Mouse (Mus musculus): Measurements from ENCODE around the gene Nxnl1. TPM values are rescaled to one million over a fixed set of nuclear protein-coding genes. Genes with fewer than 3 reads are reported as not detected.
"Not testable (repeated sequence)": the region's sequence is repeated elsewhere in the genome, so short reads cannot be mapped to it uniquely, and the experiment has no call there.

Nxnl1 gene
- total RNA-seq, 2 experiments from 2014 or later: 0.10 TPM

GRCm38 (mm10) chr8:71558958-71559690 lies 7.3 kb downstream of the Nxnl1 start:
- DNase-seq: no peak
- intact Hi-C loops (cut with DNase I): loop anchor here (2.0 kb wide), 1 partner anchor 74 kb away; no protein-coding TSS in a partner anchor

- no peak for DNase-seq
These were observed 8.1 kb downstream of the Nxnl1 start, which contains the start of gene Tmem221 for GRCm38 (mm10) chr8:71558071-71558957. TSS of gene Tmem221 (minus strand) at chr8:71558871.

GRCm38 (mm10) chr8:71554644-71555043 lies 11.8 kb downstream of the Nxnl1 start:
- DNase-seq: no peak
- intact Hi-C loops (cut with DNase I): no loop called here

More at GRCm38 (mm10) chr8:71558071-71558957, 8.1 kb downstream of the Nxnl1 start, which contains the start of gene Tmem221:
- intact Hi-C loops (cut with DNase I): loop anchor here (2.0 kb wide), 1 partner anchor 74 kb away; no protein-coding TSS in a partner anchor

GRCm38 (mm10) chr8:71554001-71554400 lies 12.4 kb downstream of the Nxnl1 start:
- no peak for DNase-seq
- intact Hi-C loops (cut with DNase I): no loop called here

- intact Hi-C loops (cut with DNase I): no loop called here
These were observed 13.6 kb downstream of the Nxnl1 start for GRCm38 (mm10) chr8:71552770-71553169.

GRCm38 (mm10) chr8:71550754-71551153 lies 15.6 kb downstream of the Nxnl1 start:
- no peak for DNase-seq
- intact Hi-C loops (cut with DNase I): no loop called here

More at GRCm38 (mm10) chr8:71552770-71553169, 13.6 kb downstream of the Nxnl1 start:
- no peak for DNase-seq

GRCm38 (mm10) chr8:71547590-71547989 lies 18.8 kb downstream of the Nxnl1 start:
- intact Hi-C loops (cut with DNase I): loop anchor here (10.0 kb wide), 1 partner anchor 377 kb away; no protein-coding TSS in a partner anchor

GRCm38 (mm10) chr8:71545053-71545452 lies 21.3 kb downstream of the Nxnl1 start:
- no peak for DNase-seq
- intact Hi-C loops (cut with DNase I): loop anchor here (10.0 kb wide), 1 partner anchor 380 kb away; no protein-coding TSS in a partner anchor

More at GRCm38 (mm10) chr8:71547590-71547989, 18.8 kb downstream of the Nxnl1 start:
- no peak for DNase-seq

GRCm38 (mm10) chr8:71543755-71544154 lies 22.6 kb downstream of the Nxnl1 start:
- intact Hi-C loops (cut with DNase I): loop anchor here (10.0 kb wide), 1 partner anchor 381 kb away; no protein-coding TSS in a partner anchor
- DNase-seq: no peak

GRCm38 (mm10) chr8:71542632-71543343 lies 23.6 kb downstream of the Nxnl1 start, which contains the start of gene Mvb12a:
TSS of gene Mvb12a (plus strand) at chr8:71542922.
- intact Hi-C loops (cut with DNase I): loop anchor here (10.0 kb wide), 1 partner anchor 382 kb away; no protein-coding TSS in a partner anchor
- DNase-seq: peak; percentile 90 to 97

- intact Hi-C loops (cut with DNase I): no loop called here
- DNase-seq: peak; percentile 80 to 83
These were observed 29.2 kb downstream of the Nxnl1 start, which contains the start of gene Bst2 for GRCm38 (mm10) chr8:71537028-71537867. TSS of gene Bst2 (minus strand) at chr8:71537456.

- intact Hi-C loops (cut with DNase I): no loop called here
- DNase-seq: no peak
These were observed 30.7 kb downstream of the Nxnl1 start for GRCm38 (mm10) chr8:71535663-71536062.

GRCm38 (mm10) chr8:71534263-71534810 lies 32.1 kb downstream of the Nxnl1 start:
- intact Hi-C loops (cut with DNase I): no loop called here
- no peak for DNase-seq

GRCm38 (mm10) chr8:71530735-71531467 lies 35.5 kb downstream of the Nxnl1 start:
- intact Hi-C loops (cut with DNase I); DNase-seq: not testable (repeated sequence)

GRCm38 (mm10) chr8:71528362-71529073 lies 37.9 kb downstream of the Nxnl1 start:
- DNase-seq: no peak

GRCm38 (mm10) chr8:71527162-71527870 lies 39.1 kb downstream of the Nxnl1 start:
- no peak for DNase-seq
- intact Hi-C loops (cut with DNase I): no loop called here

More at GRCm38 (mm10) chr8:71528362-71529073, 37.9 kb downstream of the Nxnl1 start:
- intact Hi-C loops (cut with DNase I): no loop called here

GRCm38 (mm10) chr8:71526272-71526671 lies 40.1 kb downstream of the Nxnl1 start:
- no peak for DNase-seq

More at GRCm38 (mm10) chr8:71526272-71526671, 40.1 kb downstream of the Nxnl1 start:
- intact Hi-C loops (cut with DNase I): no loop called here

All from gastrocnemius, postnatal 36 days (tissue).